Mouse (Mus musculus): ENCODE measurements around the gene Psmc6. TPM values are rescaled to one million over a fixed set of nuclear protein-coding genes. Genes with fewer than 3 reads are reported as not detected.

Gene Psmc6
- 24.2 and 38.0 TPM in 2 replicates for polyA plus RNA-seq (2012; rRNA removed)

- Histone ChIP-seq H3K27ac (ENCODE audit: control insufficient read depth, insufficient read depth, low read depth, low read length) (peak within 1 kb of the TSS; percentile 96), H3K4me1 (ENCODE audit: control insufficient read depth, insufficient read depth, low read length) (peaks cover 3% of the 10 kb centered on the region), H3K27me3 (ENCODE audit: control insufficient read depth, insufficient read depth, low read length) (no peaks in the 10 kb centered on the region), H3K36me3 (ENCODE audit: control insufficient read depth, insufficient read depth, low read length) (no peaks in the 10 kb centered on the region; the same call in 1 of the 2 replicates), H3K4me3 (ENCODE audit: control insufficient read depth, low read depth, low read length) (peak within 1 kb of the TSS; percentile 99)
- peak; percentile 90 for TF ChIP-seq POLR2A (IDR thresholded peaks at IDR 0.05; ENCODE audit: control insufficient read depth, low read depth, low read length)
- TF ChIP-seq CTCF (IDR thresholded peaks at IDR 0.05; ENCODE audit: control insufficient read depth, insufficient read depth, insufficient replicate concordance, low read depth, low read length), result peak; percentile 88
Measured at GRCm38 (mm10) chr14:45329589-45330181, at the start of gene Psmc6. TSS of gene Psmc6 (plus strand) at chr14:45329788.

GRCm38 (mm10) chr14:45282066-45282465 is 47.5 kb upstream of the Psmc6 start:
- Histone ChIP-seq H3K36me3 (ENCODE audit: control insufficient read depth, insufficient read depth, low read length) (no peaks in the 10 kb centered on the region), H3K4me3 (ENCODE audit: control insufficient read depth, low read depth, low read length) (no peak overlapping the region), H3K4me1 (ENCODE audit: control insufficient read depth, insufficient read depth, low read length) (no peaks in the 10 kb centered on the region), H3K27me3 (ENCODE audit: control insufficient read depth, insufficient read depth, low read length) (no peaks in the 10 kb centered on the region), H3K27ac (ENCODE audit: control insufficient read depth, insufficient read depth, low read depth, low read length) (no peak overlapping the region)
- no peak for TF ChIP-seq CTCF (IDR thresholded peaks at IDR 0.05; ENCODE audit: control insufficient read depth, insufficient read depth, insufficient replicate concordance, low read depth, low read length)
- TF ChIP-seq POLR2A (IDR thresholded peaks at IDR 0.05; ENCODE audit: control insufficient read depth, low read depth, low read length), result no peak

GRCm38 (mm10) chr14:45291608-45292007 is 38.0 kb upstream of the Psmc6 start:
- TF ChIP-seq CTCF (IDR thresholded peaks at IDR 0.05; ENCODE audit: control insufficient read depth, insufficient read depth, insufficient replicate concordance, low read depth, low read length) (no peak), POLR2A (IDR thresholded peaks at IDR 0.05; ENCODE audit: control insufficient read depth, low read depth, low read length) (no peak)
- Histone ChIP-seq H3K4me3 (ENCODE audit: control insufficient read depth, low read depth, low read length) (no peak overlapping the region), H3K36me3 (ENCODE audit: control insufficient read depth, insufficient read depth, low read length) (no peaks in the 10 kb centered on the region), H3K4me1 (ENCODE audit: control insufficient read depth, insufficient read depth, low read length) (no peaks in the 10 kb centered on the region), H3K27me3 (ENCODE audit: control insufficient read depth, insufficient read depth, low read length) (no peaks in the 10 kb centered on the region), H3K27ac (ENCODE audit: control insufficient read depth, insufficient read depth, low read depth, low read length) (no peak overlapping the region)

- Histone ChIP-seq H3K4me3 (ENCODE audit: control insufficient read depth, low read depth, low read length) (no peak overlapping the region), H3K36me3 (ENCODE audit: control insufficient read depth, insufficient read depth, low read length) (no peaks in the 10 kb centered on the region; the same call in 1 of the 2 replicates), H3K4me1 (ENCODE audit: control insufficient read depth, insufficient read depth, low read length) (peaks cover 2% of the 10 kb centered on the region), H3K27ac (ENCODE audit: control insufficient read depth, insufficient read depth, low read depth, low read length) (no peak overlapping the region), H3K27me3 (ENCODE audit: control insufficient read depth, insufficient read depth, low read length) (no peaks in the 10 kb centered on the region)
- no peak for TF ChIP-seq POLR2A (IDR thresholded peaks at IDR 0.05; ENCODE audit: control insufficient read depth, low read depth, low read length)
- TF ChIP-seq CTCF (IDR thresholded peaks at IDR 0.05; ENCODE audit: control insufficient read depth, insufficient read depth, insufficient replicate concordance, low read depth, low read length), result no peak
Measured at GRCm38 (mm10) chr14:45303939-45304338, 25.6 kb upstream of the Psmc6 start.

- Histone ChIP-seq H3K36me3 (ENCODE audit: control insufficient read depth, insufficient read depth, low read length) (no peaks in the 10 kb centered on the region; the same call in 1 of the 2 replicates), H3K27me3 (ENCODE audit: control insufficient read depth, insufficient read depth, low read length) (no peaks in the 10 kb centered on the region), H3K27ac (ENCODE audit: control insufficient read depth, insufficient read depth, low read depth, low read length) (no peak overlapping the region), H3K4me1 (ENCODE audit: control insufficient read depth, insufficient read depth, low read length) (peaks cover 4% of the 10 kb centered on the region), H3K4me3 (ENCODE audit: control insufficient read depth, low read depth, low read length) (no peak overlapping the region)
- TF ChIP-seq CTCF (IDR thresholded peaks at IDR 0.05; ENCODE audit: control insufficient read depth, insufficient read depth, insufficient replicate concordance, low read depth, low read length) (no peak), POLR2A (IDR thresholded peaks at IDR 0.05; ENCODE audit: control insufficient read depth, low read depth, low read length) (no peak)
Measured at GRCm38 (mm10) chr14:45304389-45304788, 25.2 kb upstream of the Psmc6 start.

- TF ChIP-seq CTCF (IDR thresholded peaks at IDR 0.05; ENCODE audit: control insufficient read depth, insufficient read depth, insufficient replicate concordance, low read depth, low read length), result no peak
- no peak for TF ChIP-seq POLR2A (IDR thresholded peaks at IDR 0.05; ENCODE audit: control insufficient read depth, low read depth, low read length)
- Histone ChIP-seq H3K4me1 (ENCODE audit: control insufficient read depth, insufficient read depth, low read length) (peaks cover 7% of the 10 kb centered on the region), H3K36me3 (ENCODE audit: control insufficient read depth, insufficient read depth, low read length) (no peaks in the 10 kb centered on the region; the same call in 1 of the 2 replicates), H3K27ac (ENCODE audit: control insufficient read depth, insufficient read depth, low read depth, low read length) (no peak overlapping the region), H3K27me3 (ENCODE audit: control insufficient read depth, insufficient read depth, low read length) (no peaks in the 10 kb centered on the region), H3K4me3 (ENCODE audit: control insufficient read depth, low read depth, low read length) (no peak overlapping the region)
Measured at GRCm38 (mm10) chr14:45305852-45306251, 23.7 kb upstream of the Psmc6 start.

GRCm38 (mm10) chr14:45307630-45308328 is 21.8 kb upstream of the Psmc6 start:
- Histone ChIP-seq H3K4me3 (ENCODE audit: control insufficient read depth, low read depth, low read length) (peak overlapping the region; percentile 11), H3K36me3 (ENCODE audit: control insufficient read depth, insufficient read depth, low read length) (no peaks in the 10 kb centered on the region), H3K4me1 (ENCODE audit: control insufficient read depth, insufficient read depth, low read length) (peaks cover 7% of the 10 kb centered on the region), H3K27ac (ENCODE audit: control insufficient read depth, insufficient read depth, low read depth, low read length) (no peak overlapping the region), H3K27me3 (ENCODE audit: control insufficient read depth, insufficient read depth, low read length) (no peaks in the 10 kb centered on the region)
- TF ChIP-seq POLR2A (IDR thresholded peaks at IDR 0.05; ENCODE audit: control insufficient read depth, low read depth, low read length) (no peak), CTCF (IDR thresholded peaks at IDR 0.05; ENCODE audit: control insufficient read depth, insufficient read depth, insufficient replicate concordance, low read depth, low read length) (no peak)
